Mouse (Mus musculus) heart, postnatal 25 days (tissue): Measurements from ENCODE around the gene Hist1h1e. TPM values are rescaled to one million over a fixed set of nuclear protein-coding genes. Genes with fewer than 3 reads are reported as not detected.
"Not testable (repeated sequence)": the region's sequence is repeated elsewhere in the genome, so short reads cannot be mapped to it uniquely, and the experiment has no call there.

Experiments used
- DNase-seq: peaks from one replicate; pipeline ENCODE4 v3.0.0; 2022; ENCODE audit warnings: low spot score
- intact Hi-C: fragments of 180-260 bp; cut with DNase I; formaldehyde crosslinking; loops from one replicate; pipeline ENCODE4 v1.15.1; 2025
- total RNA-seq, 2 experiments: library from RNA; stranded (reverse); gene quantifications; 2 replicates each; pipeline ENCODE4 v1.2.3; 2021

Hist1h1e gene
- total RNA-seq, 2 experiments from 2014 or later: 35.6 to 42.0 TPM

DNA sequence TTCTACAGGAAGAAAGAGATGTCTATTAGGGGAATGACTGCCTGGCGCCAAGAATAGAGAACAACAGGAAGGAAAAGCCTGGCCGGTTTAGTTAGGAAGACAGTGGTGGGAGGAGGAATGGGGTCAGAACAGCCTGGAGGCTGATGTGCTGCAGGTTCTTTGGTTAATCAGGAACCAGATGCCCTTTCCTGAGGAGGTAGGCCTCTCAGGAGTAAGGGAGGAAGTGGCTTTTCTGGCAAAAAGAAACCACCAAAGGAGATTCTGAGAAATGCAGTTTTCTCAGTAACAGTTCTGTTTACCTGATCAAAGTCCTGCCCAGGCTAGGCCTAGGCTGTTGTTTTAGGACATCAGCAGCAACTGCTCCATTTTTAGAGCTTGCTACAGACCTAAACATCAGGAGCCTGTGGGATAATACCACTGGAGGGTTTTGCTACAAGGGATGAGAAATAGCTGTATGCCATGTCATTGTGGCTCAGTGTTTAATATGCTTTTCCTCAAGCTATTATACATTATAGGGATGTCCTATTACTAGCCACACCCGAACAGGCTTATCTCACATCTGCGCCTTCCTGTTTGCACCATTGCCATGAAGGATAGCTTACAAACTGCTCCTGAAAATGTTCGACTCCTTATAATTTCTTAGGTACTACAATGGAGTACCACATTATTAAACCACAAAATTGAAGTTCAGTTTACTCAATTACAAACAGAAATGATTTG is 29.1 kb downstream of the Hist1h1e start:
- intact Hi-C loops: no loop called here
- no peak for DNase-seq

DNA sequence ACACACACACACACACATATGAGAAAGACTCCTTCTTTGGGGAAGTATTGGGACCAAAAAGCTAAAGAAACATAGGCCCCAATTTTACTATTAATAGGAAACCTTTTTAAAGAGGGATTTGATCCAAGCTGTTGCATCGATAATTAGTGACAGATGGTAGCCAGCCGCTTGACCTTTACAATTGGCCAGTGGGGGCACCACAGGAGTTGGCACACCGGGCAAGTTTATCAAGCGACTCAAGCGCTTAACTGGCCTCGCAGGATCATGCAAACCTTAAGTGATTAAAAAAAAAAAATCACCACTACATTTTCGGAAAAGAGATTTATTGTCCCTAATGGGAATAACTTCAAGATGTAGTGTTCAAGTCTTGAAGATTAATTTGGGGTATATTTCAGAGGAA is 29.7 kb downstream of the Hist1h1e start:
- intact Hi-C loops: no loop called here
- no peak for DNase-seq

DNA sequence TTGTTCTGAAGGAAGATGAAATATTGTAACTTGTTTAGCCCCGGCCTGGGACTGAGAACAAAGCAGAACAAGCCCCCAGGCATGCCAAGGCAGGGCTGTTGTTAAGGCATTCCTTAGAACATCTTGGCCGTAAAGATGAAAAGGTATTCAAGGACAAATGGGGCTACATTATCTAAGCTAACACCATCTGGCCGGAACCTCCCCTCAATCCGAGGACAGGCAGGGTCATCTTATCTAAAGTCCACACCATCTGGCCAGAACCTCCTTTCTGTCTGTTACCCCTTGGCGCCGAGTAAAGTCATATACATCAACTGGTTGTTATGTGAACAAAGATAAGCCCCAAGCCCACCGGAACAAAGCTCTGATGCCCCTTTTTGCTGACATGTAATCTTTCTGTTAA is 30.5 kb downstream of the Hist1h1e start:
- DNase-seq, intact Hi-C loops: not testable (repeated sequence)

DNA sequence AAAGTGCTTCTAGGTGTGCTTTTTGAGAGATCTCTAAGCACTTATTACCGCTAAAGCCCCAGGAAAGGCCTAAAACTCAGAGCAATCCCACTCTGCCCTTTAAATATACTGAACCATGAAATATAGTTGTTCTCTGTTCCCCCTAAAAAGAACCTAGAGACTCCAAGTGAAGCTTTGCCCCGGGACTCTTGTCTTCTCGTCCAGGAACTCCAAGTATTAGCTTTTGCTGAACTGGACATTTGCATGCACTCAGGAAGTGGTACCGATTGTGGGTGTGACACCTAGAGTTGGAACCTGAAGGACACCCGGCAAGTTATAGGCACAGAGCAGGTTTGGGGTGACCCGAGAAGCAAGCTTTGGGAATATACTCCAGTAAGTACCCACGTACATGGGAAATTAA is 31.2 kb downstream of the Hist1h1e start:
- intact Hi-C loops: no loop called here
- DNase-seq: no peak

DNA sequence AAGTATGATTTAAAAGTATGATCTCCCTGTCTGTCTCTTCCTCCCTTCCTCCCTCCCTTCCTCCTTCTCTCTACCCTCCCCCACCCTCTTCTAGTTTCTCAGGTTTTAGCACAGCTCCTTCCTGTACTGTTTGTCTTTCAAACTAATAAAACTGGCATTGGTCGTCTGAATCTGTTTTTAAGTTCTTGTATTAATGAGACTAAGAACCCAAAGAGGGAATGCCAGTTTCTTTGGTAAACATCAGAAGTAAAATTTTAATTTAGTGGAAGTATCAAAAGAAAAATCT is 35.5 kb downstream of the Hist1h1e start:
- intact Hi-C loops: loop anchor here (5.0 kb wide), 2 partner anchors 1545 to 1830 kb away; partner anchors contain the start of genes Hist1h2ag, Hist1h2bj and Hist1h4i
- no peak for DNase-seq

DNA sequence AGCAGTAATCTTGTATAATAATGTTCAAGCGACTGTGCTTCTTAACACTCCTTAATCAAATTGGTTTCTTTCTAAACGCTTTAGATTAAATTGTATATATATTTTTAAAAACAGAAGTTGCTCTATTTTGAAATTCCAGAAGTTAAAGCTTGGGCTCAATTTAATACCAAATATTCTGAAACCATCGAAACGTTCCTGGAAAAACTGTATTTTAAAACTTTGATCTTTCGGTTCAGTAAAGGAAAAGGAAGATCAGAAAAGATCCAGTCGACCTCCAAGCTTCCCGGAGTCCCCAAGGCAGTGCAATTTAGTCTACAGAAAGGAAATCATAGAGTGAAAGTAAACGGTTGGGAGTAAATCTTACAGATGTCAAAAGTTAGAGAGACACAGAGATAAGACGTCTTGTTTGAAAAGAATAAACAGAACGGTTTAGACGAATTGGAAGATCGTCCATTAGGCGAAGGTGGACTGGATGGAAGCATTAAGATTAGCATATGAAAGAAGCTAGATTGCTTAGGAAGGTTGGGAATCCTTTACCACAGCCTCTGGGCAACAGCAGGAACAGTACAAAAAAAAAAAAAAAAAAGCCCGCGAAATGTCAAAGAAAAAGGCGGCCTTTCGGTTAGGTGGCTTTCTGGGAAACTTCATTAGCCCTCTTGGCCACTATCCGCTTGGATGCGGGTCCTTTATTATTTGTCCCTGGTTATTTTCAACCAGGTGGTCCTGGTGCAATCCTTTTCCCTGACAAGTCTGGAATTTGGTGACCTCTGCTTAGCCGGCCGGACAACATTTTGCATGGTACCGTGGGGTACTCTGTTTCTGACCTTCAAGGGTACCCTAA is 36.0 kb downstream of the Hist1h1e start:
- intact Hi-C loops: loop anchor here (5.0 kb wide), 2 partner anchors 1544 to 1829 kb away; partner anchors contain the start of genes Hist1h2ag, Hist1h2bj and Hist1h4i
- no peak for DNase-seq

DNA sequence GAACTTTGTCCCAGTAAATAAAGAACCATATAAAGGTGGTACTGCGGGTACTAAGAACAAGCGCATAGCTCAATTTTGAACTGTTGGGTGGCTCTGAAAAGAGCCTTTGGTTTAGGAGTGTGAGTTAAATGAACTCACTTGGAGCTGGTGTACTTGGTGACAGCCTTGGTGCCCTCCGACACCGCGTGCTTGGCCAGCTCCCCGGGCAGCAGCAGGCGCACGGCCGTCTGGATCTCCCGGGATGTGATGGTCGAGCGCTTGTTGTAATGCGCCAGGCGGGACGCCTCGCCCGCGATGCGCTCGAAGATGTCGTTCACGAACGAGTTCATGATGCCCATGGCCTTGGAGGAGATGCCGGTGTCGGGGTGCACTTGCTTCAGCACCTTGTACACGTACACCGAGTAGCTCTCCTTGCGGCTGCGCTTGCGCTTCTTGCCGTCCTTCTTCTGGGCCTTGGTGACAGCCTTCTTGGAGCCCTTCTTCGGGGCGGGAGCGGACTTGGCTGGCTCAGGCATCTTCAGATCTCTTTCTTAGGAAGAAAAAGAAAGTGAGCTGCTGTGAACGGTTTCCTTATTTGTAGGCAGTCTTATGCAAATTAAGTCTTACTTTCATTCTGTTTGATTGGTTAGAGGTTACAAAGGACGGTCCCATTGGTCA is 36.8 kb downstream of the Hist1h1e start:
- intact Hi-C loops: loop anchor here (1.0 to 5.0 kb wide), 3 partner anchors 36 to 1828 kb away; partner anchors contain the start of genes Hist1h2ag, Hist1h2be, Hist1h2bj and Hist1h4i
- DNase-seq: peak; percentile 66

DNA sequence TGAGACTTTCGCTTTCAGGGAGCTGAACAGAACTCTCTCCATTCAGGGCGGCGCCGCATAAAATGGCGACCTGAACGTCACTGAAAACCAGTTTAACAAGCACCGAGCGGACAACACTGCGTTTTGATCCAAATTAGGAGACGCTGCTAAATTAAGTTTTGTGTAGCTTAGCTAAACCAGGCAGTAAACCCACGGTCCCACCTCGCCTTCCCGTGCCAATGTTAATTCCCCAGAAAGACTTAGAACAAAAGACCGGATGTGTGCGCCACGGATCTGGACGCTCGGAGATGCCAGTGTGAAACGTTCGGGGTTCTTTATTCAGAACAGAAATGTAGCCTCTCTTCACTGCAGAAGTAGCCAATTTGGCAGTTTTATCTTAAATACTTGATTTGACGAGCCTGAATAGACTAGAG is 37.3 kb downstream of the Hist1h1e start:
- DNase-seq: peak; percentile 50
- intact Hi-C loops: loop anchor here (1.0 to 5.0 kb wide), 3 partner anchors 36 to 1828 kb away; partner anchors contain the start of genes Hist1h2ag, Hist1h2be, Hist1h2bj and Hist1h4i

DNA sequence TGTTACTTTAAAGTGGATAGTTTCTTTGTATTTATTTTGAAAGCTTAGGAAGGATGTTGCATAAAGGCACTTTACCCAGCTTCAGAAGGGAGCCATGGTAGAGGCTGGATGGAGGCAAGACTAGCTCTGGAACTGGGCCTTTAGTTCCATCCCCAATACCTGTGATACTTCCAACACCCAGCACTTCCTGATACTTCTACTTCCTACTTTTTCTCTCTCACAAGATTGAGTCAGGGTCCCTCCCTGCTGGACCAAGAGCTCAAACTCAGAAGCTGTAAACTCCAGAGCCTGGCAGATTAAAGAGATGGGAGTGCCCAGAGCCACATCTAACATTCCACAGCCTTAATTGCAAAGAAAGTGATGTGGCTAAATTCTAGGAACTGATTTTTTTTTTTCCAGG is 38.0 kb downstream of the Hist1h1e start:
- intact Hi-C loops: loop anchor here (5.0 kb wide), 3 partner anchors 52 to 168 kb away; partner anchors contain the start of genes Hist1h2ab, Hist1h2af, Hist1h3b and Hist1h4h

DNA sequence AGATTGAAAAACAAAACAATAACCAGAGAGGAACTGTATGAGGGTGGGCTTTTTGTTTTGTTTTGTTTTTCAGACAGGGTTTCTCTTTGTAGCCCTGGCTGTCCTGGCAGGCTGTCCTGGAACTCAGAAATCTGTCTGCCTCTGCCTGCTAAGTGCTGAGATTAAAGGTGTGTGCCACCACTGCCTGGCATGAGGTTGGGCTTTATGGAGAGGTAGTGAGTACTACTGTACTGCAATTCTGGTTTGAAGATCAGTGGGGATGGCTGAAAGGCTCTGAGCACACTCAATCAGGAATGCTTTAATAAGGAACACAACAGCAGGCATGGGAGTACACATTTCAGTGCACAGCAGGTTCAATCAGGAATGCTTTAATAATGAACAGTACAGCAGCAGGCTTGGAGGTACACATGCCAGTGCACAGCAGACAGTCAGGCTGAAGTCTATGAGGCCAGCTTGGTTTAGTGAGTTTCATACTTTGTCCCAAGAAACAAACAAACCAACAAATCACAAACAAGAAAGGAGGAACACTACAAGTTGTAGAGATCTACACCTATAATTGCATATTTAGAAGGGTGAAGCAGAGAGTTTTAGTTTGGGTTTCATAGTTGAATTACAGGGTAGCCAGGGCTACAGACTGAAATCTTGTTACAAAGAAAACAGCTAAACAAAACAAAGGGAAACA is 38.8 kb downstream of the Hist1h1e start:
- intact Hi-C loops: loop anchor here (5.0 kb wide), 3 partner anchors 51 to 169 kb away; partner anchors contain the start of genes Hist1h2ab, Hist1h2af, Hist1h3b and Hist1h4h
- DNase-seq: no peak

More for the DNA sequence above, 38.0 kb downstream of the Hist1h1e start:
- DNase-seq: no peak

DNA sequence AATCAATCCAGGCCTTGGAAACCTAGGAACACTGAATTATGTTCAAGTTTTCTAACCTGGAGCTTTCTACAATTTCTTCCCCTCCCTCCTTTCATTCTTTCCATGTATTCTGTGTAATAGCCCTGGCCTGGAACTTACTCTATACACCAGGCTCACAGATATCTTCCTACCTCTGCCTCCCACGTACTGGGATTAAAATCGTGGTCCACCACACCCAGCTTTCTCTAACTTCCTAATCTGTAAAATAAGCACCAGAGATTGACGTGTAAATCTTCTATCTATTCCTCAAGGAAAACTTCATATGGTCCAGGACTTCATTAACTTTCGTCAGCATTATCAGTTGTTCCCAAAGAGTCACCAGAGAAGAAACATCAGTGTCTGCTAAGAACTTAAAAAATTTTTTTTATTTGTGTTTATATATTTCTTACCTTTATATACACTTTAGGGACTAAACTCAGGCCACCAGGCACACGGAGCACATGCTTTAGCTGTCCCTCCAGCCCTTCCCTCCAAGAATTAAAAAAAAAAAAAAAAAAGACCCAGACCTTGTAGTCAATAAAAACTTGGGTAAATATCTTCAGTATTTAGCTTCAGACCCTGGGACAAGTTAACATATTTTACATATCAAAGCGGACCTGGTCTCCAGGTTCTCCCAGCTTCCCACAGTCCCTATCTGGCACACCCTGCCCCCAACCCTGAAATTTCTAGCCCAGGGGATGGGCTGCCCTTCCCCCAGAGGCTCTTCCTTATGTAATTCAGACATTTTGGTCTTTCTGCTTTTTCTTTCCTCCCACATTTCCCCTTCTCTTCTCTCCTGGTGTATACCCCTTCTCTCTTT is 39.9 kb downstream of the Hist1h1e start:
- DNase-seq: no peak
- intact Hi-C loops: loop anchor here (5.0 kb wide), 3 partner anchors 50 to 170 kb away; partner anchors contain the start of genes Hist1h2ab, Hist1h2af, Hist1h3b and Hist1h4h

DNA sequence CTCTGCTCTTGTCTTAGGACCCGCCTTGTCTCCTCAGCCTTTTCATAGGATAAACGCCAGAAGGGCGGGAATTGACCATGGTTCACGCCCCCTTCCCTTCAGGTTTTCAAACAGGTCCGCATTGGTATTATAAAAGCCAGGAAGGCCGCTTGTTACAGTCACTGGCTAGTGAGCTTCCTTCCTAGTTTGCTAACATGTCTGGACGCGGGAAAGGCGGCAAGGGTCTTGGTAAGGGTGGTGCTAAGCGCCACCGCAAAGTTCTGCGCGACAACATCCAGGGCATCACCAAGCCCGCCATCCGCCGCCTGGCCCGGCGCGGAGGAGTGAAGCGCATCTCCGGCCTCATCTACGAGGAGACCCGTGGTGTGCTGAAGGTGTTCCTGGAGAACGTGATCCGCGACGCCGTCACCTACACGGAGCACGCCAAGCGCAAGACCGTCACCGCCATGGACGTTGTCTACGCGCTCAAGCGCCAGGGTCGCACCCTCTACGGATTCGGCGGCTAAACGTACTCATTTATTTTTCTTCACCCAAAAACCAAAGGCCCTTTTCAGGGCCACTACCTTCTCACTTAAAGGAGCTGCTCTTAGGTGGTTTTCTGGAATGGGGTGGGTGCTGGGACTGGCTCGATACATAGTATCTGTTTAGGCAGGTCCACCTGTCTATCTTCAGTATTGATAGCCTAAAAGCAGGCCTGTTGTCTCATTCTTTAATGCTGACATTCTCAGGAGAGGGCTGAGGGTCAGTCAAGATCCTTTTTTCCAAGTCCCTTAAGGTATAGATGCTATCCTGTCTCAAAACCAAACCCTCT is 40.7 kb downstream of the Hist1h1e start, which contains the start of gene Hist1h4d:
Gene Hist1h4d (plus strand): TSS at position 191 of the 811 bp plus-strand sequence.
- peak; percentile 97 for DNase-seq
- intact Hi-C loops: loop anchor here (5.0 kb wide), 3 partner anchors 49 to 171 kb away; partner anchors contain the start of genes Hist1h2ab, Hist1h2af, Hist1h3b and Hist1h4h

DNA sequence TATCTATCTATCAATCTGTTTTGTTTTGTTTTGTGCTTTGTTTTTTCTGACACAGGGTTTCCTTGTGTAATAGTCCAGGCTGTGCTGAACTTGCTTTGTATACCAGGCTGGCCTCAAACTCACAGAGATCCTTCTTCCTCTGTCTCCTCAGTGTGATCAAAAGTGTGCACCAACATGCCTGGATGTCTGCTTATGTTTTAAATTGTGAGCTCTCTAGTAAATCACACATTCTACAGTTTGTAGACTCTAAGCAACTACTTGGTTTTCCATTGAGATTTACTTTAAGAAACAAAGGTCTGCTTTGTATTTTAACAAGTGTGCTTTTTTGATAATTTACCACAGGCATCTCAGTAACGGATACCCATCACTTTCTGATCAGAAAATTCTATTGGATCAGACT is 44.5 kb downstream of the Hist1h1e start:
- no peak for DNase-seq
- intact Hi-C loops: no loop called here

DNA sequence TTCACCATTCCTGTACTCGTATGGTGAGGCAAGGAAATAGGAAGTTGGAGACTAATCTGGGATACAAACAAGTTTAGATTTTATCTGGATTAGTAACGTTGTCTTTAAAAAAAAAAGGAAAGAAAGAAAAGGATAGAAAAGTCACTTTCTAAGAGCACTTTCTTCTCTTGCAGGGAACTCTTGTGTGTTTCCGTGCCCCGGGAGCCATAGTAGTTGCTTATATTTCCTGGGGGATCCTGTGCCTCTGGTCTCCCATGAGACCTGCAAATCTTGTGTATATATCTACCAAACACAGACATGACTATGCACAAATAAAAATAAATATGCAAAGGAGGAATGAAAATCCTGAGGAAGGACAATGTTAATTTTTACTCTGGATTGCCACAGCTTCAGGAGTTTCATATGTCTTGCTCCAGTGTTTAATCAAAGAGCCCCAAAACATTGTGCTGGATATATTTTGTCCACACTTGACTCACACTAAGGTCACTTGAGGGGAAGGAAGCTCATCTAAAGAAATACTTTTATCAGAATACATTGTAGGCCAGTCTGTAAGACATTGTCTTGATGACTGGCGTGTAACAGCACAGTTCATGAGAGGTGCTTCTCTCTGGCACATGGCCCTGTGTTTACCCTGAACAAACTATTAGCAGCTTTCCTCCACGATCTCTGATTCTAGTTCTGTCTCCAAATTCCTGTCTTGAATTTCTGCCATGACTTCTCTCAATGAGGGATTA is 45.3 kb downstream of the Hist1h1e start:
- intact Hi-C loops: no loop called here
- DNase-seq: no peak

DNA sequence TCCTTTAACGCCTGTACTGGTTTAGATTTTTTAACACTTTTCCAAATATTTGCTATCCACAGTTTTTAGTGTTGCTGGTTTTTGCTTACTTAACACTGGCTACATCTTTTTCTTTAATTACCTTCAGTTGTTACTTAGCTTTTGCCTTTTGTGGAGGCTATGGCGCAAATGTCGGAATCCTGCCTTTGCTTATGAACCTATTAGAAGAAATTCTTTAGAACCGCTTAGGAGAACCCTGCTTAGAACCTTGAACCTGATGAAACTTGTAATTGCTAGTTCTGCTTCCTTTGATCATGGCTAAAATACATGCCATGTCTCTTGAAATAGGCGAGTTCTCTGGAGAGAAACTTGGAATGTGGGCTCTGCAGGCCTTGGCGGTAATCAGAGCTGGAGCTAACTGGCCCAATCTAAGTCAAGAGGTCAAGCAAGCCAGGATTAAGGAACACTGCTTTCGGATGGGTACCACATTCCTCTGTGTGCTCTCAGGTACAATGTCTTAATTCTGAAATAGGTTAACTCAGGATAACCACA is 45.9 kb downstream of the Hist1h1e start:
- no peak for DNase-seq
- intact Hi-C loops: no loop called here

DNA sequence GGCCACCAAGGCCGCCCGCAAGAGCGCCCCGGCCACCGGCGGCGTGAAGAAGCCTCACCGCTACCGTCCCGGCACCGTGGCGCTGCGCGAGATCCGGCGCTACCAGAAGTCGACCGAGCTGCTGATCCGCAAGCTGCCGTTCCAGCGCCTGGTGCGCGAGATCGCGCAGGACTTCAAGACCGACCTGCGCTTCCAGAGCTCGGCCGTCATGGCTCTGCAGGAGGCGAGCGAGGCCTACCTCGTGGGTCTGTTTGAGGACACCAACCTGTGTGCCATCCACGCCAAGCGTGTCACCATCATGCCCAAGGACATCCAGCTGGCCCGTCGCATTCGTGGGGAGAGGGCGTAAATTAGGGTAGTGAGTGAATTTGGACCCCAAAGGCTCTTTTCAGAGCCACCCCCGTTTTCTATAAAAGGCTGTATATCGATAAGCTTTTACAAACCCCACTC is 46.5 kb downstream of the Hist1h1e start:
- intact Hi-C loops, DNase-seq: not testable (repeated sequence)
